Mouse (Mus musculus) B cell, adult 2 months (primary cell): ENCODE data around the gene Ushbp1.

Experiments used
- DNase-seq, 2 experiments: peaks; one replicate each; pipeline ENCODE4 v3.0.0; 2022

The Ushbp1 gene

DNA sequence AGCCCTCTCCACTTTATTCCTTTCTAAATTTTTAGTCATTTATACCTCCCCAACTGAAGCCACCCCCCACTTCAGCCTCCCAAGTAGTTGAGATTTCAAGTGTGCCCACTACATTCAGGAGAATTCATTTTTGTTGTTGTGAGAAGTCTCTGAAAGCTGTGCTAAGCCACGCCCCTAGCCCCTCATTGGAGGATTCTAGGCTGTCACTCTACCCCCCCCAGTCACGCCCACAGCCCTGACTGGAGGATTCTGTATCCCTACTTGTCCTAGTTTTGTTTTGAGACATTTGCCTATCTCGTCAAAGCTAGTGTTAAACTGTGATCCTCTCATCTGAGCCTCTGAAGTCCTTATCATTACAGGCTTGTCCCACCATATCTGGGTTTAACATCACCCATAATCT, 2.7 kb downstream of the Ushbp1 start:
- DNase-seq: no peak

DNA sequence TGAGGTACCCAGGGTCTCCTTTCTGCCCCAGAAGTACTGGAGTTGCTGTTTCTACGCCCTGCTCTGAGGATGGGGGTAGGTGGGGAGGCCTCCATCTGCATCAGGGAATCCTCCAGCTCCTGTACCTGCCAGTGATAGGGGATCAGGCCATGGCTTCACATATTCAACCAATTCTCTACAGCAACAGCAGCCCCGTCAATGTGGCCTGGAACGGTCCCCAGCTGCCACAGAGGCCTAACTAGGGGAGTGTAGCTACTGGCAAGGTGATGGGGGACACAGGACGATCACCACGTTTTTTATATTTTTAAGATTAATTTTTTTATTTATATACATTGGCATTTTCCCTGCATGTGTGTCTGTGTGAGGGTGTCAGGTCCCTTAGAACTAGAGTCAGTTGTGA, 3.2 kb downstream of the Ushbp1 start:
- no peak for DNase-seq

DNA sequence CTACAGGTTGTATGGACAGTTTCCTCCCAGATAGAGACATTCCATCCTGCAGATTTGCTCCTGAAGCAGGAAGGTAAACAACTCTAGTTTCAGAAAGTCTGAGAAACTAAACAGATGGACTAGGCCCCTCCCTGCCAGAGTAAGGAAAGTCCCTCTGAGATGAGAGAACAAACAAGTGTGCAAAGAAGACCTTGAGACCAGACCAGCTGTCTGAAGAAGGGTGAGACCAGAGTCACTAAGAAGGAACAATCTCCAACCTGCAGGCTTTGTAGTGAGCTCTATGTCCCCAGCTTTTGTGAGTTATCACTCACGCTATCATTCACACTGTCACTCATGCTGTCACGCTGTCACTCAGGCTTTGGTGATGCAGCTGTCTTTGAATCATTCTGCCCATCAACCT, 3.9 kb downstream of the Ushbp1 start:
- no peak for DNase-seq

DNA sequence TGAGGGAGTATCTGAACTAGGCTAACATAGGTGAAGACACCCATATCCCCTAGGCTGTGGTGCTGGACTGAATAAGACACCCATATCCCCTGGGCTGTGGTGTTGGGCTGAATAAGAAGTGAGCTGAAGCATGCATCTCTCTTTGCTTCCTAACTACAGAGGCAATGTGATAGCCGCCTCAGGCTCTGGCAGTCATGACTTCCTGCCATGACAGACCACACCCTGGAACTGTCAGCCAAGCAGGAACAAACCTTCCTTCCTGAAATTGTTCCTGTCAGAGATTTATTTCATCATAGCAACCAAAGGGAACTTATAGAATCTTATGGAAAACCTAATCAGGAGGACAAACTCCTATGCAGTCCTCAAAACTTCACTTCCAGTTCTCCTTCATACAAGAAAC, 7.3 kb downstream of the Ushbp1 start:
- DNase-seq: no peak

DNA sequence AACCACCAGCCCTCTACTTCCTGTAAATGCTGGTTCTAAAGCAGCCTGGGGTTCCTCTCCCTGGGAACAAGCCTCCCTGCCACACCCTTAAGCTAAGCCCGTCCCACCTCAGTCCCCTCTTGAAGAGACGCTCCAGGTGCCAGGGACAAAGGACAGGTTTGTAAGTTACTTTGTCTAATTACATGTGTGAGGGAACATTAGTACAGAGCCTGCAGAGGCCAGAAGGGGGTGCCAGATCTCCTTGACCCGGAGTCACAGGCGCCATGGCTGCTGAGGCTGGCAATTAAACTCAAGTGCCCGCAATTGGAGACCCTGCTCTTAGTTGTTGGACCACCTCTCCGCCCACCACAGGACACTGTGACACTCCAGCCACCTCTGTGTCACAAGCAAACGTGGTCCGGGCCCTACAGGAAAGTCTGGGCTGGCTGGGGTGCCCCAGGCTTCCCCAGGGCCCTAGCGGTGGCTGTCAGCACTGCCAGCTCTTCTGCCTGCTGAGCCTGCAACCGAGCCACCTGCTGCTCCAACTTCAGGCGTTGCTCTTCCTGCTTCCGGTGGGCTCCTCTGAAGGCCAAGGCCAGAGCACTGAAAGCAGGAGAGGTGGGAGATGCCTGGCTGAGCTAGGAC, 10.3 kb downstream of the Ushbp1 start:
- no peak for DNase-seq

DNA sequence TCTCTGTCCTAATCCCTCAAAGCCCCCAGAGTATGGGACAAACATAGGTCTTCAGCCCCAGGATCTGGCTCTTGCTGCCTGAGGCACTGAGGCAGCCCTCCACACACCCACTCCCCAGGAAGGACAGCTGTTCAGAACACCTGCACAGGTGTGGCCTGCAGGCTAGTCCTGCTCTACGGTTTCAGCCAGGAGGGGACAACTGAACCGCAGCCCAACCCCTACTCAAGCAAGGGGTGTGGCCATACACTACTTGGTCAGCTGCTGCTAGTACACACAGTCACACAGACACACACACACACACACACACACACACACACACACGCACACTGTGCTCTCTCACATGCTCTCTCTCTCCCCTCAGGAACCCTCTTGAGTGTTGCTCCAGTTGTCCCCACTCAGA, 11.7 kb downstream of the Ushbp1 start:
- DNase-seq: no peak

DNA sequence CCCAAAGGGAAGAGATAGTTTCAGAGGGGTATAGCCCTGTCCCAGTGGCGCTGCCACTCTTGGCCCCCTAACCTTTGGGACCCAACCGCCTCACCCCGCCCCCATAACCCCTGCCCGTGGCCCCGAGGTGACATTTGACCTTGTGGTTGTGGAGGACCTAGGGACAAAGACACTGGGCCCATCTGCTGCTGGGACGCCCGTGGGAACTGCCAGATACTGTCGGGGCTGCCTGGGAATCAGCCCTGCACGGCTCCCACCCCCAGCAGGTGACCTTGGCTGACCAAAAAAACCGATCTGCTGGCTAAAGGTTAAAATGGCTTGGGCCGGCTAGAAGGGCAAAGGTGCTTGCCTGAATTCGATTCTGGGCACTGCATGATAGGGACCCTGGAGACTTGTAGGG, 12.2 kb downstream of the Ushbp1 start:
- DNase-seq: no peak

DNA sequence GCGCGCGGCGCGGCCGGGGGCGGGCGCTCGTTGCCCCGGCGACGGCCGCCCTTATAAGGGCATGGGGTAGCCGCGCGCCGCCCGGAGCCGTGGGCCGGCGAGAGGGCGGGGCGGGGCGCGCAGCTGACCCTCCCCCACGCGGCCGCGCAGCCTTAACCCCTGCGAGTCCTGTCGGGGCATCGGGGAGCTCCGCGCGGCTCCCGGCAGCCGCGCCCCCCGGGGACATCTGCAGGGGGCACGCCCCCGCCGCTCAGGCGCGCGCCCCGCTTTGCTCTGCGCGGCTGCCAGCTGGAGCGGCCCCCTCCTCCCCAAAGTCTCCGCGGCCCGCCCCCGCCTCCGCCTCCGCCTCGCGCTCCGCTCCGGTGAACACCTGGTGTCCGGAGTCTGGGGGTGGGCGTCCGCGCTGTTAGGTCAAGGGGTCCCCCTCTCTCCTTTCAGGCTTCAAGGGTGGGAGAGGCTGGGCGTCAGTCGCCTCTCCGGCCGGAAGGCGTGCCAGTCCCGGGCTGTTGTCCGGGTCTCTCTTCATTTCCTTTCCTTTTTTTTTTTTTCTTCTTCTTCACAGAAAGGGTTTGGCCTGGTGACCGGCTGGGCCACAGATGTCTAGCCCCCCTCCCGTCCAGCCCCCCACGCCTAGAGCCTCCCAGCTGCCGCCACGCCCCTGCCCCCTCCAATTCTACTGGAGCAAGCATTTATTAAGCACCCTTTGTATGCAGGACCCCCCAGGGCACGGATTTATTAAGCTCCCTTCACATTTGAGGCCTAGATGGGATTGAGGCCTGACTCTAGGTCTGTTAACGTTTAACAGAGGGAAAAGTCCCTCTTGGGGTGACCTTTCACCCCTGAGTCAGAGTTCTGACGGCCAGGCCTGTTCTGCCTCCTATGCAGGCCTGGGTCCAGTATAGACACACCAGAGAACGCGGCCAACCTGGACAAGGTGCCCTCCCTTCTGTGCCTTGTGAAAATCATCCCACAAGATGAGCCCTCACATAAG, 13.3 kb downstream of the Ushbp1 start:
- DNase-seq: peak; percentile 72 to 79

DNA sequence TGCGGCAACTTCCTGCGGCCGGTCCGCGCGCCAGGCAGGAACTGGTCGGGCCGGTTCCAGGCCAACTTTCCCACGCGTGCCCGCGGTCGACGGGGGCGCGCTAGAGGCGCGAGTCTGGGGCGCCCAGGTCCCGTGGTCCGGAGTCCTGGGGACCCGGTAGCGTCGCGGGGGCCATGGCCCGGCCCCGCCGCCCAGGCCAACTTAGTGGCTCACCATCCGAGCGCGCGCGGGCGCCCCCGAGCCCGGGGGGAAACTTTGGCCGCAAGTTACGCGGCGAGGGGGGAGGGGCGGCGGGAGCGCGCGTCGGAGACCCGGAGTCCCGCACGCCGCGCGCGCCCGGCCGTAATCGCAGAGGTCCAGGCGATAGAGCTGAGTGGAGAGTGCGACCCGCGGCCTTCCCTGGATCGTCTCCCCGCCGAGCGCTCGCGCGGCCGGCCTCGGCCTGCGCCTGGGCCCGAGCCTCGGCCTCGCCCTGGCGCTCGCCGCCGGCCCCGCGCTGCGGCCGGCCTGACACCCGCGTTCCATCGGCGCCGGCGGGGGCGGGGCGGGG, 14.1 kb downstream of the Ushbp1 start, which contains the start of gene Nr2f6:
Gene Nr2f6, minus strand, starts transcription at position 540 of the 550 bp plus-strand sequence.
- DNase-seq: peak in 1 of 2 experiments; percentile 50

DNA sequence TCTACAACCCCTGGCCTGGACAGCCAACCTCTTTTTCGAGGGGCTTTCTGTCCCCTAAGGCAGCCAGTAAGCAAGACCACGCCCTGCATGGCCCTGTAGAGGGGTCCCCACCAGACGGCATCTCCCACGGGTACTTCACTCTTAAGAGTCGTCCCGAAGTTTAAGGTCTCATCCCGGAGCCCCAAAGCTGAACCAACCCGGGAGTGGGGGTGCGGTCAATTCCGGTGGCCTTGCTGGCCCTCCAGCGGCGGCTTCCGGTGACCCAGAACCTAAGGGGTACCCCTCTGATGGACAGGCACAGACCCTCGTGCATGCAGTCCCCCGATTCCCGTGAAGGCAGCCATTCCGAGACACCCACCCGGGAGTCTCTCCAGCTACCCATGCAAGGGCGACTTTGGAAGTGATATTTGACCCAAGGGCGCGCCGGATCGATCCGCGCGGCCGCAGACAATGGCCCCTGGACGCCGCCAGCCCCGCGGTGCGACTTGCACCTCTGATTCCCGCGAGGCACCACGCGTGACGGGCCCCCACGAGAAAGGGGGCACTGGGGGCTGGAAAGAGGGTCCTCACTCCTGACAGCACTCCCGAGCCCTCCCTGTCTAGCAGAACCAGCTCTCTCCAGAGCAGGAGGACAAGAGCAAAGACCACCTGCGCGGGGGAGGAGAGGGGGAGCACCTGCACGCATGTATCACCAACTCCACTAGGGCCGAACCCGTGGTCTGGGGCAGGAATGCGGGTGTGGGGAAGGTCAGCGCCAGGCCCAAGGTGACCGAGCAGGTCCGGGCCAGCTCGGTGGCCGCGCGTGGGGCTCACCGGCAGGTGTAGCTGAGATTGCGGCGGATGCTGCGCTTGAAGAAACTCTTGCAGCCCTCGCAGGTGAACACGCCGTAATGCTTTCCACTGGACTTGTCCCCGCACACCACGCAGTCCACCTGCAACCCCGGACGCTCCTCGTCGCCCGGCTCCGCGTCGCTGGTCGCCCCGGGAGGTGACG, 15.1 kb downstream of the Ushbp1 start:
- DNase-seq: no peak

DNA sequence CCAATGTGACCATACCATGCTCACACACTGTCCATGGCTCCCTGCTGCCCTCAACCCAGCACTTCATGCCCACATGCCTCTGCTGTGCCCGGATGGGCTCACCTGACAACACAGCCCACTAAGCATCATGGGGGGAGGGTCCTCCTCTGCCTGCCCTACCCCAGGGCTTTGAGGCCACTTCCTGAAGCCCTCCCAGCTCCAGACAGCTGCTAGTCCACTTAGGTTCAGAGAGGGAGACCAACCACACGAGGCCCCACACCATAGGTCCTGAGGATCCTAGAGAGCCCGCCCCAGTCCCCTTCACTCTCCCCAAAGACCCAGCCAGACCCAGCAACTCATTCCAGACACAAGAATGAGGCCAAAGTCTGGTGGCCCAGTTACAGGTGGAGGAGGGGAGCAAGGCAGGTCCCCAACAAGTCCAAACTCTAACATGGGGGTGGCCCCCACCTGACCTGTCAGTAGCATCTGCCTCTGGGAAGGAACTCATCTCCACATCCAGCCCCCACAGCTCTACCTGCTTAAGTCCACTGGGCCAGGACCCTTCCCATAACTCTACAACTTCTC, 16.0 kb downstream of the Ushbp1 start:
- no peak for DNase-seq

DNA sequence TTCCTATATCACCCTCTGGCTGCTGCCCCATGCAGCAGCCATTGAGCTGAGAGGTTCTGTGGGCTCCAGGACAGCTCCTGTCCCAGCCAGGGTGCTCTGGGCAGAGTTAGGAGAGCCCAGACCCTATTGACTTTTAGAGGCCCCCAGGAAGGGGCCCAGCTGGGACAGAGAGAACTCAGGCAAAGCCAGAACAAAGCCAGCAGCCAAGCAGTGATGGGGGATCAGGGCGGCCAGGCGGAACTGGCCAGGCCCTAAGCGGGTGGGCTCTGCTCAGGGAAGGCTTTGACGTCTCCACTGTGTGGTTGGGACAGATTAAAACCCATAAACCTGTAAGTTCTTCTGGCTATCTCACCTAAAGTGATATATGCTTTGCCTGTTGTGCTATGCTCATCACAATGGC, 16.6 kb downstream of the Ushbp1 start:
- DNase-seq: no peak

DNA sequence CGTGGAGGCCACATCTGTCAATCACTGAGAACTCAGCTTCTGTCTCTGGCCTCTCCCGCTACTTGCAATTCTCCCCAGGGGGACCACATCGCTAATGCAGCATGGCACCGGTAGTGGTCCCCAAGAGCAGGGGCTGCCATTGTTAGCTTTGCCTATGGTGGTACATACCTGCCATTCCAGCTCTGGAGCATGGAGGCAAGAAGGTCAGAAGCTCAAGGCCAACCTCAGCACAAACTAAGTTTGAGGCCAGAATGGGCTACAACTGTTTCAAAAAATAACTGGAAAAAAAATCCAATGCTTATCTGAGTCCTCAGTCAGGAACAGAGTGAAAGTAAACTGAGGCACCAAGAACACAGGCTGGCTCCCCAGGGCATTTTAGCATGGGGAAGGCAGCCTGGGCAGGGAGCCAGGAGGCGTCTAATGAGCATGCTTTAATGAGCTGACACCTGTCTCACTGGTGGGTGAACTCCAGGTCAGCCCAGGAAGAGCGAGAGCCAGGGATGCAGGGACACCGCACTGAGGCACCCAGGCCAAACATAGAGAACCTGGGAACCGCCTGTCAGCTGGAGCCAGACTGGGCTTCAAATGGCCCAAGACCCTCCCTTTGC, 19.1 kb downstream of the Ushbp1 start:
- no peak for DNase-seq

DNA sequence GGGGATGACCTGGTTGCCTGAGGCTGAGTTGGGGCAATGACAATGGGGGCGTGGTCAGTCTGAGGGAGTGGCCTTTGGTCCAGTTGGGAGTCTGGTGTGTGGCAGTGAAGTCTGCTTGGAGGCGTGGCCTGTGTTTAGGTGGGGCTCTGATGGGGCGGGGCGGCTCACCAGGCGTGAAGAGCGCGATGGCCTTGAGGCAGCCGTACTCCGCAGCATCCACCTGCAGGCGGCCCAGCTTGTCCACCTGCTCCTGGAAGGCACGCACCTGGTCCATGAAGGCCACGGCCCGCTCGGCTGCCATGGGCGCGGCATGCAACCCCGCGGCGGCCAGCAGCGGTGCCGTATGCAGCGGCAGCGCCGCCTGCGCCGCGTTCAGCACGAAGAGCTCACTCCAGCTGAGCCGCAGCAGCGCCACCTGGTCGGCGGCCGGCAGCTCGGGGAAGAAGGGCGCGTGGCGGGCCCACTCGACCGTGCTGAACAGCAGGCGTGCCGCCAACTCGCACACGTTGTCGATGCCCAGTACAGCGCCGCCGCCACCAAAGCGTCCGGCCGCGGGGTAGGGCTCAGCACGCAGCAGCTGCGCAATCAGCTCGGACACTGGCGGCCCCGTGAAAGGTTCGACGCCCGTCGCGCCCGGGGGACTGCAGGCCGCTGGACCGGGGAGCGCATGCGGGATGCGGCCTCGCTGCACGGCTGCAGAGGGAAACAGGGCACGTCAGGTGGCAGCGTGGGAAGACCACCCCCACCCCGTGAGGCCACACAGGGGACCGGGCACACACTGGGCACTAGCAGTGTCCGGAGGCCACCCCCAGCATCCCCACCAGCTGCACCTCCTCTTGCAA, 19.8 kb downstream of the Ushbp1 start:
- peak; percentile 64 to 67 for DNase-seq

DNA sequence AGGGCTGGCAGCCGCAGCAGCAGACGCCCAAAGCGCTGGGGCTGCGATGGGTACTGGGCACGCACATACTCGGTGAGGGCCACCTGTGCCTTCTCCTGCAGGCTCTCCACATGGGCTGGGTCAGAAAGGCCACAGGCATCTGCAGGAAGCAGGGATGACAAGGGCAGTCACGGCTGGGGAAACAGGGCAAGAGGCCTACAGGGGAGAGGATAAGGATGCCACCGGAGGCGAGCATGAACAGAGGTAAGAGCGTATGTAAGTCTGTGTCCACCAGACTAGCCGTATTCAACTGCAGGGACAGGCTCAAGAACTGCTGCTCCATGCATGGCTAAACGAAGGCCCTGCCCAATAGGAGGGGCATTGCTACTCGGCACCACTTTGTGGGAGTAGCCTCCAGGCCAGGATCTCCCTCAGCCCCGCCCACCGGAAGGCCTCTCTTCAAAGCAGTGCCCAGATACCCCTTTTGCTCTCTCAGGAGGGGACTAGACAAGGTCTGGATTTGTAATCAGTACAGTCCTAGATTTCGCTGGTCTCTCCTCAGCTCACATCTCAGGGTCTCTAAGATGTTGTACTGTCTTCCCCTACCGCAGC, 20.9 kb downstream of the Ushbp1 start:
- DNase-seq: no peak

DNA sequence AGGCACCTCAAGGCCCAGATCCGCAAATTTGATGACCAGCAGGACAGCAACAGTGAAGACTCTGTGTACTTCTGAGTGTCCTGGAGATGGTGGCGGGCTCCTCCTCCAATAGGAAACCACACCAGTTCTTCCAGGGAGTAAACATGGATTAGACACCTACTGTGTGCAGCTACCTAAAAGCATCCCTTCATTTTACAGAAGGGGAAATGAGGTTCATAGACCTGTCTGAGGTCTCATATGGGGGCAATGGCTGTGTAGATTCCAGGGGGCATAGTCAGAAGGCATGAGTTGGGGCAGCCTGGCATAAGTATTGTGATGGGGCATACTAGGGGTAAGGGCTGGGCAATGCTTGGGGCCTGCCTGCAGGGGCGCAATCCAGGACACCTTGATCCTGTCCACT, 22.6 kb downstream of the Ushbp1 start:
- no peak for DNase-seq

DNA sequence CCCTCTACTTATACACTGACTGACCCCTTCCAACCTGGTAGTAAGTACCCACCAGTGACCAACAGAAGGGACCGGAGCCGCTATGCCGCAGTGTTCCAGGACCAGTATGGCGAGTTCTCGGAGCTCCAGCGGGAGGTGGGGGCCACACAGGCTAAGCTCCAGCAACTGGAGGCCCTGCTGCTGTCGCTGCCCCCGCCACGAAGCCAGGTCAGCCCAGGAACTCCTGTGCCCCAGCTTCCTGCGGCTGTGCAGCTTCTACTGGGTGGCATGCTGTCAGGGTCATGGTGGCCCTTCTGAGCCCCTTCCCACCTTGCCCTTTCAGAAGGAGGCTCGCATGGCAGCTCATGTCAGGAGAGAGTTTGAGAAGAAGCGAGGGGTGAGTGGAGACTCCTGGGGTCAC, 23.2 kb downstream of the Ushbp1 start:
- no peak for DNase-seq

DNA sequence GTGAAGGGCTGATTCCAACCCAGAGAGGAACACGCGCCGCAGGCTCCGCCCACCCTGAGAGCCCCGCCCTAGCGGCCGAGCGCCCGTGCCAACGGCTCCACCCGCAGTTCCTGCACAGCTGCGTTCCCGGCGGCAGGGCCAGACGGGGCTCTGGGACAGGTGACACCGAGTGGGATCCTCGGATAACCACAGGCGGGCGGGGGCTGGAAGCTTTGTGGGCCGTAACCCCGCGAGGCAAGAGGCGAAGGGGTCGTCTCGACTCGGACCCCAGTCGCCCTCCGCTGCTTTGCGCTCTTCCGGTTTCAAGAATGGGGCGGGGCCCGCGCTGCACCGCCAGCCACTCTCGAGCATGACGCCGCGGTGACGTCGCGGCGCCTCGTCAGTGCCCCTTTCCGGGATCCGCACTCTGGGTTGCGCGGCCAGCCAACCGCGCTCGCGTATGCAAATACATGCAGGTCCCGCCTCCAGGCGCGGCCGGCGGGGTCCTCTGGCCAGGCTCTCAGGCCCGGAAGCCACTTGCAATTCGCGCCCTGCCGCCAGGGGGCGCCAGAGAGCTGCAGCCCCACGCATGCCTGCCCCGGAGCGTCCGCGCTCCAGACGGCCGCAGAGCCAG, 24.3 kb downstream of the Ushbp1 start, which contains the start of gene Ocel1:
Gene Ocel1, plus strand, starts transcription at position 63 of the 613 bp plus-strand sequence.
- peak; percentile 98 to 99 for DNase-seq

DNA sequence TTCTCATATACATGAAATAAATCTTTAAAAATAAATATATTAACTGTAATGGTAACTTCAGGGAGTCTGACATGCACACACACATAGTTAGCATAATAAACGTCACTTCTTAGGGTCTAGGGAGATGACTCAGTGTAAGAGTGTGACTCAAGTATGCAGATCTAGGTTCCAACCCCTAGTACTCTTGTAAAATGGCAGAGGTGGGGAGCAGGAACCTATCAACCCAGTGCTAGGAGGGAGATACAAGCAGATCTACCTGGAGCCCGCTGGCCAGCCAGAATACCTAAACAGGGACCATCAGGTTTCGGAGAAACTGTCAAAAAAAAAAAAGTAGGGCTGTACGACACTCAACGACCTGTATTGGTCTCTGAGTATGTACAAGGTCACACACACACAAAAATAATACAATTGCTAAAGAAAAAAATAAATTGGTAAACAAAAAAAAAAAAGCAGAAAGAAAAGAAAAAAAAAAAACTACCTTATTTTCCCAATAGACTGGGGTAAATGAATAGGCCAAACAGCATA, 24.8 kb downstream of the Ushbp1 start:
- DNase-seq: no peak
